Mouse (Mus musculus) v-Abl transformed pro-B cells (cell line): ENCODE measurements at regions not wholly inside any gene's neighbourhood (a gene's known extent, or its start where the extent isn't known, plus 50 kb on each side); places are given as distances from the start of the nearest gene placed in this dataset.

ENCODE experiments used
- in situ Hi-C, 2 experiments: fragments of 400-800 bp; cut with MboI; formaldehyde crosslinking; loops; one replicate each; pipeline ENCODE4 v1.15.1; 2025; ENCODE audit not compliant: unreplicated experiment in 2 of 2

GRCm38 (mm10) chr1:193599895-193600294 lies 229.8 kb upstream of the Camk1g start:
- in situ Hi-C loops: loop anchor here in 1 of 2 experiments (25.0 kb wide), 1 partner anchor 388 kb away; the partner anchor contains the start of genes Lamb3 and Traf3ip3

- in situ Hi-C loops: loop anchor here in 1 of 2 experiments (25.0 kb wide), 1 partner anchor 387 kb away; the partner anchor contains the start of genes Lamb3 and Traf3ip3
Observed at GRCm38 (mm10) chr1:193599163-193599562, 229.1 kb upstream of the Camk1g start.

- in situ Hi-C loops: loop anchor here in 1 of 2 experiments (25.0 kb wide), 1 partner anchor 378 kb away; the partner anchor contains the start of genes Lamb3 and Traf3ip3
Observed at GRCm38 (mm10) chr1:193590301-193590829, 220.3 kb upstream of the Camk1g start.

GRCm38 (mm10) chr1:193588477-193589464 lies 218.7 kb upstream of the Camk1g start:
- in situ Hi-C loops: loop anchor here (10.0 to 25.0 kb wide), 2 partner anchors 204 to 376 kb away; partner anchors contain the start of genes Lamb3 (in 1 of the 2) and Traf3ip3 (in 1 of the 2)

GRCm38 (mm10) chr1:193587317-193587716 lies 217.2 kb upstream of the Camk1g start:
- in situ Hi-C loops: loop anchor here (10.0 to 25.0 kb wide), 2 partner anchors 203 to 375 kb away; partner anchors contain the start of genes Lamb3 (in 1 of the 2) and Traf3ip3 (in 1 of the 2)

GRCm38 (mm10) chr1:193586896-193587295 lies 216.8 kb upstream of the Camk1g start:
- in situ Hi-C loops: loop anchor here (10.0 to 25.0 kb wide), 2 partner anchors 202 to 375 kb away; partner anchors contain the start of genes Lamb3 (in 1 of the 2) and Traf3ip3 (in 1 of the 2)

GRCm38 (mm10) chr1:193583791-193584190 lies 213.7 kb upstream of the Camk1g start:
- in situ Hi-C loops: loop anchor here (10.0 to 25.0 kb wide), 2 partner anchors 199 to 371 kb away; partner anchors contain the start of genes Lamb3 (in 1 of the 2) and Traf3ip3 (in 1 of the 2)

GRCm38 (mm10) chr1:193580393-193580792 lies 210.3 kb upstream of the Camk1g start:
- in situ Hi-C loops: loop anchor here (10.0 to 25.0 kb wide), 2 partner anchors 196 to 368 kb away; partner anchors contain the start of genes Lamb3 (in 1 of the 2) and Traf3ip3 (in 1 of the 2)

GRCm38 (mm10) chr1:193579671-193580070 lies 209.6 kb upstream of the Camk1g start:
- in situ Hi-C loops: loop anchor here (10.0 to 25.0 kb wide), 2 partner anchors 195 to 367 kb away; partner anchors contain the start of genes Lamb3 (in 1 of the 2) and Traf3ip3 (in 1 of the 2)

GRCm38 (mm10) chr1:193578661-193579175 lies 208.6 kb upstream of the Camk1g start:
- in situ Hi-C loops: loop anchor here in 1 of 2 experiments (25.0 kb wide), 1 partner anchor 366 kb away; the partner anchor contains the start of genes Lamb3 and Traf3ip3

GRCm38 (mm10) chr1:193577821-193578220 lies 207.7 kb upstream of the Camk1g start:
- in situ Hi-C loops: loop anchor here in 1 of 2 experiments (25.0 kb wide), 1 partner anchor 366 kb away; the partner anchor contains the start of genes Lamb3 and Traf3ip3

- in situ Hi-C loops: loop anchor here in 1 of 2 experiments (25.0 kb wide), 1 partner anchor 364 kb away; the partner anchor contains the start of genes Lamb3 and Traf3ip3
Observed at GRCm38 (mm10) chr1:193575986-193576713, 206.1 kb upstream of the Camk1g start.

GRCm38 (mm10) chr1:193572827-193573226 lies 202.7 kb upstream of the Camk1g start:
- in situ Hi-C loops: no loop called here

GRCm38 (mm10) chr1:193572411-193572810 lies 202.3 kb upstream of the Camk1g start:
- in situ Hi-C loops: no loop called here

- in situ Hi-C loops: no loop called here
Observed at GRCm38 (mm10) chr1:193571088-193571487, 201.0 kb upstream of the Camk1g start.

- in situ Hi-C loops: no loop called here
Observed at GRCm38 (mm10) chr1:193568586-193569174, 198.6 kb upstream of the Camk1g start.

- in situ Hi-C loops: no loop called here
Observed at GRCm38 (mm10) chr1:193567217-193567616, 197.1 kb upstream of the Camk1g start.

GRCm38 (mm10) chr1:193564225-193564624 lies 194.1 kb upstream of the Camk1g start:
- in situ Hi-C loops: no loop called here

- in situ Hi-C loops: no loop called here
Observed at GRCm38 (mm10) chr1:193562242-193562641, 192.1 kb upstream of the Camk1g start.
